Mouse (Mus musculus): ENCODE measurements around the gene Cmtr1.
A peak's percentile ranks its signal among the peaks of the same experiment; 100 is the strongest.
"Not testable (repeated sequence)": the region's sequence is repeated elsewhere in the genome, so short reads cannot be mapped to it uniquely, and the experiment has no call there.

Cmtr1 gene

GRCm38 (mm10) chr17:29704781-29705180 lies 44.4 kb downstream of the Cmtr1 start:
- DNase-seq (ENCODE audit: low read depth, low spot score): peak; percentile 75

GRCm38 (mm10) chr17:29705881-29706280 lies 45.5 kb downstream of the Cmtr1 start:
- DNase-seq (ENCODE audit: low read depth, low spot score): no peak

GRCm38 (mm10) chr17:29706981-29707545 lies 46.7 kb downstream of the Cmtr1 start:
- no peak for DNase-seq (ENCODE audit: low read depth, low spot score)

- DNase-seq (ENCODE audit: low read depth, low spot score): no peak
These were observed 48.4 kb downstream of the Cmtr1 start for GRCm38 (mm10) chr17:29708783-29709182.

- DNase-seq (ENCODE audit: low read depth, low spot score): no peak
These were observed 50.2 kb downstream of the Cmtr1 start for GRCm38 (mm10) chr17:29710562-29711044.

GRCm38 (mm10) chr17:29711076-29711744 lies 50.8 kb downstream of the Cmtr1 start:
- DNase-seq (ENCODE audit: low read depth, low spot score): no peak

- DNase-seq (ENCODE audit: low read depth, low spot score): no peak
These were observed 51.5 kb downstream of the Cmtr1 start for GRCm38 (mm10) chr17:29711745-29712431.

GRCm38 (mm10) chr17:29712565-29712964 lies 52.2 kb downstream of the Cmtr1 start:
- DNase-seq (ENCODE audit: low read depth, low spot score): no peak

GRCm38 (mm10) chr17:29713734-29714133 lies 53.3 kb downstream of the Cmtr1 start:
- DNase-seq (ENCODE audit: low read depth, low spot score): not testable (repeated sequence)

- DNase-seq (ENCODE audit: low read depth, low spot score): peak; percentile 98
These were observed 56.5 kb downstream of the Cmtr1 start, which contains the start of gene Ccdc167 for GRCm38 (mm10) chr17:29716732-29717445. TSS of gene Ccdc167 (minus strand) at chr17:29717044.

- no peak for DNase-seq (ENCODE audit: low read depth, low spot score)
These were observed 58.3 kb downstream of the Cmtr1 start for GRCm38 (mm10) chr17:29718660-29719059.

- no peak for DNase-seq (ENCODE audit: low read depth, low spot score)
These were observed 59.5 kb downstream of the Cmtr1 start for GRCm38 (mm10) chr17:29719628-29720575.

GRCm38 (mm10) chr17:29720755-29721365 lies 60.5 kb downstream of the Cmtr1 start:
- DNase-seq (ENCODE audit: low read depth, low spot score): no peak

GRCm38 (mm10) chr17:29724610-29725009 lies 64.2 kb downstream of the Cmtr1 start:
- no peak for DNase-seq (ENCODE audit: low read depth, low spot score)

- no peak for DNase-seq (ENCODE audit: low read depth, low spot score)
These were observed 64.7 kb downstream of the Cmtr1 start for GRCm38 (mm10) chr17:29725027-29725620.

- peak; percentile 63 for DNase-seq (ENCODE audit: low read depth, low spot score)
These were observed 67.7 kb downstream of the Cmtr1 start for GRCm38 (mm10) chr17:29728082-29728481.

- DNase-seq (ENCODE audit: low read depth, low spot score): no peak
These were observed 70.3 kb downstream of the Cmtr1 start for GRCm38 (mm10) chr17:29730510-29731265.

- DNase-seq (ENCODE audit: low read depth, low spot score): no peak
These were observed 71.0 kb downstream of the Cmtr1 start for GRCm38 (mm10) chr17:29731266-29731952.

- DNase-seq (ENCODE audit: low read depth, low spot score): no peak
These were observed 71.5 kb downstream of the Cmtr1 start for GRCm38 (mm10) chr17:29731953-29732325.

All from ZHBTc4 (cell line).